Mouse (Mus musculus): ENCODE data around the gene Tnfrsf23. TPM values are rescaled to one million over a fixed set of nuclear protein-coding genes. Genes with fewer than 3 reads are reported as not detected.

Tnfrsf23 gene
- polyA plus RNA-seq, 1 experiment from 2014 or later: 1.4 TPM

DNA sequence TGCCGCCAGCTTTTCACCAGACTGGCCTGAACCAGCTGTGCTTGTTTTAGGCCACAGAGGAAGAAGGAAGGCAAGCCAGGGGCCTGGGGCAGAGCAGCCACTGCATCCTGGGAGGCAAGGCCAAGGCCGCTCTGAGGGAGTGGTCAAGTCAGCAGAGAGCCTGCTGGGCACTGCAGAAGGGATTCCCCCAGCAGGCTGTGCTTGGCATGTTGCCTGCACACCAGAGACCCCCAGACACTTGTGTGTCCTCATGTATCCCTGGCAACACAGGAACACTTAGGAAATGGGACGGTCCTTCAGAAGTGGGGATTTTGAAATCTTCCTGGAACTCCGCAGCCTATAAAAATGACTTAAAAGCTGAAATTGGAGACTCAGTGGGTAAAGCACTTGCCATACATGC, 26.4 kb upstream of the Tnfrsf23 start:
- Histone ChIP-seq H3K4me3 (ENCODE audit: low read length) (no peak overlapping the region), H3K9ac (ENCODE audit: low read depth, low read length) (no peak overlapping the region), H3K36me3 (ENCODE audit: control insufficient read depth, insufficient read depth, low read length) (peaks cover 14% of the 10 kb centered on the region), H3K9me3 (ENCODE audit: control insufficient read depth, low read length) (no peaks in the 10 kb centered on the region), H3K27me3 (replicated peaks; ENCODE audit: control insufficient read depth, insufficient read depth, low read length) (no peaks in the 10 kb centered on the region), H3K4me1 (ENCODE audit: control insufficient read depth, insufficient read depth, low read length) (peaks cover 10% of the 10 kb centered on the region; the same call in 1 of the 2 replicates), H3K4me2 (ENCODE audit: low read depth, low read length) (no peak overlapping the region), H3K27ac (ENCODE audit: low read length) (0 out of 2 replicates have a peak overlapping the region, but pooled peaks have one; percentile 19)
- 40% methylated on average over 4 of the region's 4 CpGs for WGBS
- ATAC-seq: peak; percentile 52; the same call in 1 of the 2 replicates

GRCm38 (mm10) chr7:143711381-143711780, 25.7 kb upstream of the Tnfrsf23 start:
- 80% methylated on average over 7 of the region's 7 CpGs for WGBS
- H3K9me3 ChIP-seq (ENCODE audit: control insufficient read depth, low read length): no peaks in the 10 kb centered on the region
- no peak overlapping the region for H3K27ac ChIP-seq (ENCODE audit: low read length)
- peaks cover 10% of the 10 kb centered on the region; the same call in 1 of the 2 replicates for H3K4me1 ChIP-seq (ENCODE audit: control insufficient read depth, insufficient read depth, low read length)
- H3K27me3 ChIP-seq (replicated peaks; ENCODE audit: control insufficient read depth, insufficient read depth, low read length): no peaks in the 10 kb centered on the region
- H3K36me3 ChIP-seq (ENCODE audit: control insufficient read depth, insufficient read depth, low read length): peaks cover 14% of the 10 kb centered on the region
- H3K4me3 ChIP-seq (ENCODE audit: low read length): no peak overlapping the region
- H3K9ac ChIP-seq (ENCODE audit: low read depth, low read length): no peak overlapping the region
- no peak overlapping the region for H3K4me2 ChIP-seq (ENCODE audit: low read depth, low read length)
- no peak for ATAC-seq

GRCm38 (mm10) chr7:143709395-143709794, 23.7 kb upstream of the Tnfrsf23 start:
- H3K27ac ChIP-seq (ENCODE audit: low read length): no peak overlapping the region
- H3K4me1 ChIP-seq (ENCODE audit: control insufficient read depth, insufficient read depth, low read length): peaks cover 10% of the 10 kb centered on the region; the same call in 1 of the 2 replicates
- no peak overlapping the region for H3K4me3 ChIP-seq (ENCODE audit: low read length)
- 88% methylated on average over 7 of the region's 7 CpGs for WGBS
- H3K27me3 ChIP-seq (replicated peaks; ENCODE audit: control insufficient read depth, insufficient read depth, low read length): no peaks in the 10 kb centered on the region
- H3K9ac ChIP-seq (ENCODE audit: low read depth, low read length): no peak overlapping the region
- ATAC-seq: no peak
- no peaks in the 10 kb centered on the region for H3K9me3 ChIP-seq (ENCODE audit: control insufficient read depth, low read length)
- H3K4me2 ChIP-seq (ENCODE audit: low read depth, low read length): no peak overlapping the region
- H3K36me3 ChIP-seq (ENCODE audit: control insufficient read depth, insufficient read depth, low read length): peaks cover 20% of the 10 kb centered on the region; the same call in 1 of the 2 replicates

DNA sequence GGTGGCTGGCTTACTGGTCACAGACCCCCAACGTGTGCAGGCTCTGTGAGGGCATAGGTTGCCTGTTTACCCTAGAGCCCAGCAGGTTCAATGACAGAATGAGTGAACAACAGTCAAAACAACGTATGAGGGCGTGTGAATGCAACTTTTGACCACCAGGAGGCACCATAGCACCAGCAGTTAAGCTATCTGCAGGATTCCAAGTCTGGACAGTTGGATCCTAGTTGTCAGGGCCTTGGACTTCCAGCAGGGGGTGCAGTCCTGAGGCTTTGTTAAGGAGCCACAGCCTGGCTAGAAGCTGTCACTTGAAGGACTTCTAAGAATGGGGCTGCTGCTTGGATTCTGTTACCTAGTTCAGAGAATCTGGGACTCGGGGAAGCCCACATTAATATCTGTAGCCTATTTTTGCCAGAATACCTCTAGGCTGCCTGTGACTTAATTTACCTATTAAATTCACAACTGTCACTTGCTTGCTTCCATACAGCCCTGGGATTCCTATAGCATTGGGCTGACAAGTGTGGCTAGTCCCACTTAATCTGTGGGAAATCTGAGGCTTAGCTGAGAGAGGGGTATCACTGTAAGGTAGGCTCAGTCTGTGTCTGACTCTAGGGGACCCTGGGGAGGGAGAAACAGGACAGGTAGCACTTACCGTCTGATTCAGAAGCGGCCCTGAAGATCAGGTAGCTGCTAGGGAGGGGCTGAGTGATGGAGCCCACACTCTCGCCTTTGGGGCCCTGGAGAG, 21.2 kb upstream of the Tnfrsf23 start:
- H3K27me3 ChIP-seq (replicated peaks; ENCODE audit: control insufficient read depth, insufficient read depth, low read length): no peaks in the 10 kb centered on the region
- H3K4me1 ChIP-seq (ENCODE audit: control insufficient read depth, insufficient read depth, low read length): 0 out of 2 replicates have a peak, but pooled peaks cover 2% of the 10 kb centered on the region
- 35% methylated on average over 7 of the region's 7 CpGs for WGBS
- no peak overlapping the region for H3K27ac ChIP-seq (ENCODE audit: low read length)
- no peak overlapping the region for H3K4me2 ChIP-seq (ENCODE audit: low read depth, low read length)
- H3K9ac ChIP-seq (ENCODE audit: low read depth, low read length): no peak overlapping the region
- ATAC-seq: peak; percentile 77
- peaks cover 27% of the 10 kb centered on the region; the same call in 1 of the 2 replicates for H3K36me3 ChIP-seq (ENCODE audit: control insufficient read depth, insufficient read depth, low read length)
- H3K4me3 ChIP-seq (ENCODE audit: low read length): no peak overlapping the region
- no peaks in the 10 kb centered on the region for H3K9me3 ChIP-seq (ENCODE audit: control insufficient read depth, low read length)

GRCm38 (mm10) chr7:143696140-143696539, 10.5 kb upstream of the Tnfrsf23 start:
- 67% methylated on average over 2 of the region's 2 CpGs for WGBS
- Histone ChIP-seq H3K4me1 (ENCODE audit: control insufficient read depth, insufficient read depth, low read length) (no peaks in the 10 kb centered on the region), H3K4me2 (ENCODE audit: low read depth, low read length) (no peak overlapping the region), H3K4me3 (ENCODE audit: low read length) (no peak overlapping the region), H3K9me3 (ENCODE audit: control insufficient read depth, low read length) (no peaks in the 10 kb centered on the region), H3K27me3 (replicated peaks; ENCODE audit: control insufficient read depth, insufficient read depth, low read length) (no peaks in the 10 kb centered on the region), H3K36me3 (ENCODE audit: control insufficient read depth, insufficient read depth, low read length) (peaks cover 8% of the 10 kb centered on the region), H3K9ac (ENCODE audit: low read depth, low read length) (no peak overlapping the region), H3K27ac (ENCODE audit: low read length) (no peak overlapping the region)
- ATAC-seq: no peak

DNA sequence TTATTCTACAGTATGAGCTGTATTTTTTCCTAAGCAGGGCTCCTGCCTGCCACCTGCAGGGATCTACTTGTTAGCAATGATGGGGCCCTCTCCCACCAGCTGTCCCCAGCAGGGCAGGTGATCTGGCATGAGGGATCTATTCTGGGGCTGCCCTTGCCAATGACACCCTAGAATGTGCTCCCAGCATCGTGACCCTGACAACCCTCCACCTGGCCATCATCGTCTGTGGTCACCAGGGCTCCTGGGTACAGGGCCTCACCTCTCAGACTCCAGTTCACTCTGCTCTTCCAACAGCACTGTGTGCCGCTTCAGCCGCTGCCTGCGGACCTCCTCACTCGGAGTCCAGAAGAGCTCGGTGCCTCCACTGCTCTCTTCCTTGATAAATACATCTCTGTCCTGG, 8.9 kb upstream of the Tnfrsf23 start:
- Histone ChIP-seq H3K4me3 (ENCODE audit: low read length) (no peak overlapping the region), H3K36me3 (ENCODE audit: control insufficient read depth, insufficient read depth, low read length) (peaks cover 11% of the 10 kb centered on the region), H3K9ac (ENCODE audit: low read depth, low read length) (no peak overlapping the region), H3K27ac (ENCODE audit: low read length) (no peak overlapping the region), H3K9me3 (ENCODE audit: control insufficient read depth, low read length) (no peaks in the 10 kb centered on the region), H3K27me3 (replicated peaks; ENCODE audit: control insufficient read depth, insufficient read depth, low read length) (no peaks in the 10 kb centered on the region), H3K4me2 (ENCODE audit: low read depth, low read length) (no peak overlapping the region), H3K4me1 (ENCODE audit: control insufficient read depth, insufficient read depth, low read length) (no peaks in the 10 kb centered on the region)
- 94% methylated on average over 7 of the region's 7 CpGs for WGBS
- ATAC-seq: no peak

DNA sequence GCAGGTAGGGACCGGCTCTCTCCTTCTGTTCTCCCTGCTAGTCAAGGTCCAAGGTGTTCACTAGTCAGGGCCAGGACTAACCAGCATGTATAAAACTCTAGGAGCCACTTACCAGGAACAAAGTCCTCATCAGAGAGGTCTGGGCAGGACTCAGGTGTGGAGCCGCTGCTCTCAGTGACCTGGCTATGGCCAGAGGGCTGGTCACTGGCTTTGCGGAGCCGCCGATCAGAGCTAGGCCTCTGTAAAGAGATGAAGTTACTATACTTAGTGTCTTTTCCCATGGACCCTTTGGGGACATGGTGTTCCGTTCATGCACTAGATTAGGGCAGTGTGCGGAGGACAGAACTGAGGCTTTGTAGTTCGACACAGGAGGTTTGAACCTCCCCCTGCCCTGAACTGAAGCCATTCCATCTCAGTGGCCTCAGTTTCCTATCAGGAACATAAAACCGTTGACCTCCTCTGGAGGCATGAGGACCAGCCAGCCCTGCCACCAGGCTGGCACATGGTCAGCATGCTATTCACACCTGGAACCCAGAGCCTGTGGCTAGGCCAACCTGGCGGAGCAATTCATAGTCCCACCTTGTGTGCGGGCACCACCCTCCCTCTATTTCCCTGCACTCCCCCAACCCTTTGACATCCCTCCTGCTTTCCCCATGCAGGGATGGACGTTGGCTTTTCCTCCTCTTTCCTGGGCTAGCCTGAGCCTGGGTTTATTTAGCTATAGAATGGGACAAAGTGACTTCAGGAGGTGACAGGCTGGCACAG, 7.3 kb upstream of the Tnfrsf23 start:
- Histone ChIP-seq H3K4me1 (ENCODE audit: control insufficient read depth, insufficient read depth, low read length) (no peaks in the 10 kb centered on the region), H3K9me3 (ENCODE audit: control insufficient read depth, low read length) (no peaks in the 10 kb centered on the region), H3K4me3 (ENCODE audit: low read length) (no peak overlapping the region), H3K36me3 (ENCODE audit: control insufficient read depth, insufficient read depth, low read length) (peaks cover 20% of the 10 kb centered on the region), H3K9ac (ENCODE audit: low read depth, low read length) (no peak overlapping the region), H3K27ac (ENCODE audit: low read length) (no peak overlapping the region), H3K27me3 (replicated peaks; ENCODE audit: control insufficient read depth, insufficient read depth, low read length) (no peaks in the 10 kb centered on the region), H3K4me2 (ENCODE audit: low read depth, low read length) (no peak overlapping the region)
- 89% methylated on average over 12 of the region's 12 CpGs for WGBS
- ATAC-seq: no peak

- H3K9ac ChIP-seq (ENCODE audit: low read depth, low read length): no peak overlapping the region
- no peak overlapping the region for H3K4me2 ChIP-seq (ENCODE audit: low read depth, low read length)
- no peak overlapping the region for H3K27ac ChIP-seq (ENCODE audit: low read length)
- 93% methylated on average over 4 of the region's 4 CpGs for WGBS
- H3K36me3 ChIP-seq (ENCODE audit: control insufficient read depth, insufficient read depth, low read length): peaks cover 16% of the 10 kb centered on the region
- no peak for ATAC-seq
- H3K4me3 ChIP-seq (ENCODE audit: low read length): no peak overlapping the region
- H3K9me3 ChIP-seq (ENCODE audit: control insufficient read depth, low read length): no peaks in the 10 kb centered on the region
- H3K4me1 ChIP-seq (ENCODE audit: control insufficient read depth, insufficient read depth, low read length): no peaks in the 10 kb centered on the region
- H3K27me3 ChIP-seq (replicated peaks; ENCODE audit: control insufficient read depth, insufficient read depth, low read length): no peaks in the 10 kb centered on the region
Observed at GRCm38 (mm10) chr7:143691909-143692308, 6.2 kb upstream of the Tnfrsf23 start.

GRCm38 (mm10) chr7:143691181-143691580, 5.5 kb upstream of the Tnfrsf23 start:
- no peaks in the 10 kb centered on the region for H3K27me3 ChIP-seq (replicated peaks; ENCODE audit: control insufficient read depth, insufficient read depth, low read length)
- H3K4me1 ChIP-seq (ENCODE audit: control insufficient read depth, insufficient read depth, low read length): no peaks in the 10 kb centered on the region
- no peak overlapping the region for H3K9ac ChIP-seq (ENCODE audit: low read depth, low read length)
- H3K4me3 ChIP-seq (ENCODE audit: low read length): no peak overlapping the region
- peaks cover 16% of the 10 kb centered on the region for H3K36me3 ChIP-seq (ENCODE audit: control insufficient read depth, insufficient read depth, low read length)
- ATAC-seq: no peak
- no peaks in the 10 kb centered on the region for H3K9me3 ChIP-seq (ENCODE audit: control insufficient read depth, low read length)
- H3K27ac ChIP-seq (ENCODE audit: low read length): no peak overlapping the region
- 89% methylated on average over 5 of the region's 5 CpGs for WGBS
- H3K4me2 ChIP-seq (ENCODE audit: low read depth, low read length): no peak overlapping the region

Data from intestine, embryonic 16.5 days (tissue).